Mouse (Mus musculus) heart, embryonic 10.5 days (tissue): ENCODE results near the gene Usp29. TPM values are rescaled to one million over a fixed set of nuclear protein-coding genes. Genes with fewer than 3 reads are reported as not detected.

Source experiments
- DNase-seq: peaks from one replicate; pipeline ENCODE4 v3.0.0-alpha.2; 2017; ENCODE audit warnings: low spot score
- H3K27ac ChIP-seq: fragments of 300-500 bp; sonication (generic); 2 replicates; pipeline ENCODE4 v1.5.1; 2016; ENCODE audit warnings: mild to moderate bottlenecking
- H3K27me3 ChIP-seq: fragments of 300-500 bp; sonication (generic); 2 replicates; pipeline ENCODE4 v1.6.1; 2016; ENCODE audit warnings: mild to moderate bottlenecking; ENCODE audit not compliant: poor library complexity, insufficient read depth, severe bottlenecking
- H3K36me3 ChIP-seq: fragments of 300-500 bp; sonication (generic); 2 replicates; pipeline ENCODE4 v1.6.1; 2016; ENCODE audit warnings: mild to moderate bottlenecking, moderate library complexity
- H3K4me1 ChIP-seq: fragments of 300-500 bp; sonication (generic); 2 replicates; pipeline ENCODE4 v1.6.1; 2016; ENCODE audit warnings: mild to moderate bottlenecking
- H3K4me3 ChIP-seq: fragments of 300-500 bp; sonication (generic); 2 replicates; pipeline ENCODE4 v1.5.1; 2016; ENCODE audit warnings: mild to moderate bottlenecking, moderate library complexity
- H3K9me3 ChIP-seq: fragments of 300-500 bp; sonication (generic); 2 replicates; pipeline ENCODE4 v1.6.1; 2016; ENCODE audit warnings: mild to moderate bottlenecking, moderate library complexity
- WGBS: fragments of 180-500 bp; shearing (Covaris S2); methylation state at CpG from one replicate; pipeline ENCODE4 v1.1.7; 2016; 5-methylcytosine and 5-hydroxymethylcytosine counted together
- polyA plus RNA-seq: library from polyadenylated mRNA; unstranded; fragments of >200 nt; fragmentation: Nextera tagmentation; extraction: Ambion mirVana; gene quantifications from 2 replicates; pipeline ENCODE4 v1.2.1, GENCODE M21; 2016

The Usp29 gene
- polyA plus RNA-seq, 1 experiment from 2014 or later = 20.7 TPM

GRCm38 (mm10) chr7:6777107-6777506, 46.7 kb downstream of the Usp29 start:
- H3K4me3 ChIP-seq = peak overlapping the region; percentile 32
- H3K9me3 ChIP-seq = no peaks in the 10 kb centered on the region
- no peaks in the 10 kb centered on the region for H3K27me3 ChIP-seq
- no peaks in the 10 kb centered on the region for H3K36me3 ChIP-seq
- H3K4me1 ChIP-seq = peaks cover 51% of the 10 kb centered on the region
- H3K27ac ChIP-seq = peak overlapping the region; percentile 87
- no peak for DNase-seq
- 13% methylated on average over 2 of the region's 2 CpGs for WGBS

GRCm38 (mm10) chr7:6777689-6778088, 47.3 kb downstream of the Usp29 start:
- Histone ChIP-seq H3K27ac (peak overlapping the region; percentile 87), H3K9me3 (no peaks in the 10 kb centered on the region), H3K4me1 (peaks cover 51% of the 10 kb centered on the region), H3K4me3 (peak overlapping the region; percentile 32), H3K36me3 (no peaks in the 10 kb centered on the region), H3K27me3 (no peaks in the 10 kb centered on the region)
- WGBS = 7% methylated on average over 4 of the region's 4 CpGs
- DNase-seq = peak; percentile 82

DNA sequence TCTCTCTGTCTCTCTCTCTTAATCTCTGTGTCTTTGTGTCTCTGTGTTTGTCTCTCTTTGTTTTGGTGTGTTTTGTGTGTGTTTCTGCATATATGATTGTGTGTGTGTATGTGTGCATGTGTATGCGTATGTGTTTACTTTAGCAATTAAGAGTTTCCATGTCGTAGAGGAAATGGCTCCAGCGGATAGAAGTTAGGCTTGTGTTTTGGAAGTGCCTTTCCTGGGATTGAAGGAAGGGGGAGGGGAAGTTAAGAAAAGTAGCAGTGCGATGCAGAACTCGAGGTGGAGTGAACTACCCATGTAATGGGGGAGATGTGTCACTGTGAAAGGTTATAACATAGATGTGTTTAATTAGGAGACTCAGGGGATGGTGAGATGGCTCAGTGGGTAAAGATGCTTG, 48.8 kb downstream of the Usp29 start:
- no peaks in the 10 kb centered on the region for H3K27me3 ChIP-seq
- no peaks in the 10 kb centered on the region for H3K9me3 ChIP-seq
- 72% methylated on average over 5 of the region's 5 CpGs for WGBS
- no peaks in the 10 kb centered on the region for H3K36me3 ChIP-seq
- H3K4me3 ChIP-seq = no peak overlapping the region
- no peak for DNase-seq
- H3K4me1 ChIP-seq = peaks cover 47% of the 10 kb centered on the region
- H3K27ac ChIP-seq = peak overlapping the region; percentile 87

DNA sequence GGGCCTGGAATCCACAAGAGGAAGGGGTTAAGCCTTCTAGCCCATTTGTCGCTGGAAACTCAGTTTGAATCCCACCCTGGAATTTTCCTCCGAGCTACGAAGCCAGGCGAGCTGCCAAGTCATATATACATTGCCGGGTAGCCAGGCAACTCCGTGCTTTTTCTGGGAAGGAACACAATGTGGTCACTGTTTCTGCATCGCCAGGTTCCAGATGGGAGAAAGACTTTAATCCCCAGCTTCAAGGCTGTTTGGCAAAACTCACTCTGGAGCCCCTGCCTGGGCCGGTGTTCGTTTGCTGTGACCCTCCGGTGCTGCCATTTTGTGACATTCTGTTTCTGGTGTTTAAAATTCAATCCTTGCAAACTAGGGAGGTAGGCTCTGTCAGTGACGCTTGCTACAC, 51.2 kb downstream of the Usp29 start:
- Histone ChIP-seq H3K27ac (peak overlapping the region; percentile 72), H3K4me1 (peaks cover 44% of the 10 kb centered on the region), H3K4me3 (no peak overlapping the region), H3K36me3 (no peaks in the 10 kb centered on the region), H3K9me3 (no peaks in the 10 kb centered on the region), H3K27me3 (no peaks in the 10 kb centered on the region)
- WGBS = 53% methylated on average over 11 of the region's 11 CpGs
- DNase-seq = no peak

- peaks cover 19% of the 10 kb centered on the region for H3K4me1 ChIP-seq
- WGBS = 27% methylated on average over 8 of the region's 8 CpGs
- DNase-seq = no peak
Measured at GRCm38 (mm10) chr7:6784340-6785073, 54.1 kb downstream of the Usp29 start.

DNA sequence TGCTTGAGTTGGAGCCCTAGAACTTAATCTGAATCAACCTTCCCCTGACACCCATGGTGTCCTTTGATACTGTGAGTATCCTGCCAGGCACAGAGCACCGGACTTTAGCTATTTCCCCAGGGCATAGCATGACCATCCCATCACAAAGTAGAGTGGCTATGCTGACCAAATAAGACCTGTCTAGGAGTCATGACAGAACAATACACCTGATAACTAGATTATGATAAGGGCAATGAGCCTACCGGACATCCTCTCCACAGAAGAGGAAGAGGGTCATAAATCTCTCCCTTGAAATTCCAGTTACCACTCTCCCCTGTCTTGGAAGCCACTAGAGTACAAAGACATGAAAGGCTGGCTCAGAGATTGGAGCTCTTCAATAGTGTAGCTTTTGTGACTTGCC, 56.6 kb downstream of the Usp29 start:
- H3K36me3 ChIP-seq = no peaks in the 10 kb centered on the region
- no peak overlapping the region for H3K27ac ChIP-seq
- no peaks in the 10 kb centered on the region for H3K9me3 ChIP-seq
- no peaks in the 10 kb centered on the region for H3K27me3 ChIP-seq
- peaks cover 13% of the 10 kb centered on the region for H3K4me1 ChIP-seq
- H3K4me3 ChIP-seq = no peak overlapping the region
- 47% methylated on average over 2 of the region's 2 CpGs for WGBS
- DNase-seq = no peak

More at GRCm38 (mm10) chr7:6784340-6785073, 54.1 kb downstream of the Usp29 start:
- Histone ChIP-seq H3K27me3 (no peaks in the 10 kb centered on the region), H3K4me3 (no peak overlapping the region), H3K9me3 (no peaks in the 10 kb centered on the region), H3K27ac (peak overlapping the region; percentile 86), H3K36me3 (no peaks in the 10 kb centered on the region)

GRCm38 (mm10) chr7:6788101-6788500, 57.7 kb downstream of the Usp29 start:
- Histone ChIP-seq H3K4me1 (peaks cover 13% of the 10 kb centered on the region), H3K9me3 (no peaks in the 10 kb centered on the region), H3K27ac (no peak overlapping the region), H3K4me3 (no peak overlapping the region), H3K36me3 (no peaks in the 10 kb centered on the region), H3K27me3 (no peaks in the 10 kb centered on the region)
- no peak for DNase-seq
- WGBS = 85% methylated on average over 2 of the region's 2 CpGs

DNA sequence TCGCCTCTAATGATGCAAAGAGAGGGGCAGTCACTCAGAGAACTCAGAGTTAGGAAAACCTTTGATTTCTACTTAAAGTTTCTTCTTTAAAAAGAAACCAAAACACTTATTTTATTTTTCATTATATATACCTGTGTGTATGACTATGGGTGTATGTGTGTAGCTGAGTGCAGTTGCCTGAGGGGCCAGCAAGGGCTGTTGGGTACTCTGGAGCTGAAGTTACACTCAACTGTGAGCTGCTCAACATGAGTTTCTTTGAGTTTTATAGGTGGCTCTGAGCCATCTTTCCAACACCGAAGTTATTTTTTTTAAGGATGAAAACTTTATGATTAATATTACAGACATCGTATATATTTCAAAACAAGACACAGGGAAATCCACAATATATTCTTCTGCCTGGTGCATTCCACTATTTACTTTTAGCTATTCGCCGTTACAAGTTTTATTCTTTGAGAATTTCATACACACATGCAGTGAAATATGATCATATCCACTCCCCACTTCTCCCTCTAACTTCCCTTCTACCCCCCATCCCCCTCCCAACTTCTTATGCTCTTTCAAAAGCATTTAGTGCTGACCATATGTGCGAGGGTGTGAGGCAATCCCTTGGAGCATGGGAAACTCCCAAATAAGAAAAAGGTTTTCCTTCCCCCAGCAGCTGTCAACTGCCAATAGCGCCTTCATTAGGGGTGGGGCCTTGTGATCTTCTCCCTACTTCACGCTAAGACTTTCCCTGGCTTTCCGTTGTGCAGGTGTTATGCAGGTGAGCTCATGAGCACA, 61.1 kb downstream of the Usp29 start:
- Histone ChIP-seq H3K4me3 (no peak overlapping the region), H3K4me1 (peaks cover 8% of the 10 kb centered on the region), H3K27ac (no peak overlapping the region), H3K27me3 (no peaks in the 10 kb centered on the region), H3K9me3 (no peaks in the 10 kb centered on the region), H3K36me3 (no peaks in the 10 kb centered on the region)
- WGBS = 86% methylated on average over 9 of the region's 9 CpGs
- no peak for DNase-seq

- Histone ChIP-seq H3K27ac (no peak overlapping the region), H3K4me1 (peaks cover 23% of the 10 kb centered on the region), H3K36me3 (no peaks in the 10 kb centered on the region), H3K4me3 (no peak overlapping the region), H3K9me3 (no peaks in the 10 kb centered on the region), H3K27me3 (no peaks in the 10 kb centered on the region)
- WGBS = 90% methylated on average over 6 of the region's 6 CpGs
- DNase-seq = no peak
Measured at GRCm38 (mm10) chr7:6793240-6793639, 62.9 kb downstream of the Usp29 start.

DNA sequence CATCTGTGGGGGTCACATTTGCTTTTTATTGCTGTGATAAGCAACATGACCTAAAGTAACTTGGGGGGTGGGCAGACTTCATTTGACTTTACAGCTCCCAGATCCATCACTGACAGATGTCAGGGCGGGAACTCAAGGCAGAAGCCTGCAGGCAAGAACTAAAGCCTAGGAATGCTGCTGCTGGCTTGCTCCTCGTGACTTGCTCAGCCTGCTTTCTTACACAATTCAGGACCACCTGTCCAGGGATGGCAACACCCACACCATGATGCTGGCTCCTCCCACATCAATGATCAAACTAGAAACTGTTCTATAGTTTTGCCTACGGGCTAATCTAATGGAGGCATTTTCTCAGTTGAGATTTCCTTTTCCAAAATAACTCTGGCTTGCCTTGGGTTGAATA, 63.4 kb downstream of the Usp29 start:
- Histone ChIP-seq H3K9me3 (no peaks in the 10 kb centered on the region), H3K4me1 (peaks cover 23% of the 10 kb centered on the region), H3K4me3 (no peak overlapping the region), H3K27ac (no peak overlapping the region), H3K36me3 (no peaks in the 10 kb centered on the region), H3K27me3 (no peaks in the 10 kb centered on the region)
- no peak for DNase-seq
- 84% methylated on average over 3 of the region's 3 CpGs for WGBS

- 20% methylated on average over 2 of the region's 2 CpGs for WGBS
- peak; percentile 80 for DNase-seq
- Histone ChIP-seq H3K36me3 (no peaks in the 10 kb centered on the region), H3K4me1 (peaks cover 46% of the 10 kb centered on the region), H3K4me3 (no peak overlapping the region), H3K27me3 (no peaks in the 10 kb centered on the region), H3K9me3 (no peaks in the 10 kb centered on the region), H3K27ac (peak overlapping the region; percentile 78)
Measured at GRCm38 (mm10) chr7:6797408-6797807, 67.0 kb downstream of the Usp29 start.

DNA sequence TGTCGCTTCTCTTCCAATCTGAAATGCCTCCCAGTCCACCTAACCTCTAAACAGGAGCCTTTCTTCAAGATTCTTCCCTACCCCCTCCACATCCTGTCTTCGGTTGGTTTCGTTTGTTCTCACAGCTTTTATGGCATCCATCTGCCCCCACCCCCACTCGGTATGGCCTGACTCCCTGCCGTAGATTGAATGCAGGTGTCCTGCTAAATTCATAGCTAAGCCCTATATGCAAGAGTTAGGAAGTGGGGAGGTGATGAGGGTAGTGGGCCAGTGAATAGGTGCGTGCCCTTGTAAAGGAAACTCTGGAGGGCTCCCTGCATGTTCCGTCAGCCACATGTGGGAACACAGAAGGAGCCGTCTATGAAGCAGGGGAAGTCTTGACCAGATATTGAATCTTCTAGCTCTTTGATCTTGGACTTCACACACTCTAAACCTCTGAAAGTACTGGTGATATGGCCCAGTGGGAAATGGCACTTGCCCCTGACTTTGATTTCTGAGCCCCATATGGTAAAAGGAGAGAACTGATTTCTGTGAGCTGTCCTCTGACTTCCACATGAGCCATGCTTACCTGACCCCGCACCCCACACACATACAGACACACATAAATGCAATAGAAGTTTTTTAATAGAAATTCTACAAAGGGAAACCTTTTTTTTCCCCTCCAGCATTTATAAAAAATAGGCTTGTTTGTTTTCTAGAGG, 68.9 kb downstream of the Usp29 start:
- peaks cover 46% of the 10 kb centered on the region for H3K4me1 ChIP-seq
- H3K27me3 ChIP-seq = no peaks in the 10 kb centered on the region
- H3K4me3 ChIP-seq = no peak overlapping the region
- 51% methylated on average over 9 of the region's 9 CpGs for WGBS
- H3K36me3 ChIP-seq = no peaks in the 10 kb centered on the region
- no peak for DNase-seq
- peak overlapping the region; percentile 70 for H3K27ac ChIP-seq
- no peaks in the 10 kb centered on the region for H3K9me3 ChIP-seq
